Mouse (Mus musculus) hindlimb bud, embryonic 11.5 days (tissue): ENCODE results near the gene Ang.

ENCODE experiments used
- DNase-seq: peaks from one replicate; pipeline ENCODE4 v3.0.0-alpha.2; 2012; ENCODE audit warnings: low read depth, low spot score; ENCODE audit errors: extremely low spot score

Ang gene

GRCm38 (mm10) chr14:51090921-51091900 lies at the start of gene Ang, which contains the start of gene Rnase4:
Gene Ang (plus strand): TSS chr14:51091150.
Gene Rnase4 (plus strand): TSS chr14:51091077.
- DNase-seq, result no peak

- no peak for DNase-seq
These were observed 49.2 kb upstream of the Ang start, which contains the start of gene Rnase9 for GRCm38 (mm10) chr14:51041769-51042168. Gene Rnase9 (minus strand): TSS chr14:51041869.

GRCm38 (mm10) chr14:51047846-51048245 lies 43.1 kb upstream of the Ang start:
- DNase-seq, result no peak

- no peak for DNase-seq
These were observed 40.9 kb upstream of the Ang start, which contains the start of gene Rnase11 for GRCm38 (mm10) chr14:51050063-51050462. Gene Rnase11 (minus strand): TSS chr14:51050163.

GRCm38 (mm10) chr14:51051941-51052340 lies 39.0 kb upstream of the Ang start:
- DNase-seq, result no peak

- no peak for DNase-seq
These were observed 37.8 kb upstream of the Ang start for GRCm38 (mm10) chr14:51053176-51053575.

GRCm38 (mm10) chr14:51054243-51055237 lies 36.4 kb upstream of the Ang start:
- DNase-seq, result no peak

- no peak for DNase-seq
These were observed 33.5 kb upstream of the Ang start, which contains the start of gene Rnase12 for GRCm38 (mm10) chr14:51057401-51057831. Gene Rnase12 (minus strand): TSS chr14:51057661.

- no peak for DNase-seq
These were observed 30.2 kb upstream of the Ang start for GRCm38 (mm10) chr14:51060761-51061160.

- no peak for DNase-seq
These were observed 22.0 kb upstream of the Ang start for GRCm38 (mm10) chr14:51068956-51069355.

GRCm38 (mm10) chr14:51069617-51070016 lies 21.3 kb upstream of the Ang start:
- DNase-seq, result no peak

- DNase-seq, result no peak
These were observed 16.6 kb upstream of the Ang start, which contains the start of gene Olfr750 for GRCm38 (mm10) chr14:51074335-51074734. Gene Olfr750 (minus strand): TSS chr14:51074435.

GRCm38 (mm10) chr14:51079180-51079579 lies 11.8 kb upstream of the Ang start:
- no peak for DNase-seq

GRCm38 (mm10) chr14:51081035-51081434 lies 9.9 kb upstream of the Ang start:
- no peak for DNase-seq

- no peak for DNase-seq
These were observed 8.1 kb upstream of the Ang start for GRCm38 (mm10) chr14:51082599-51083581.

GRCm38 (mm10) chr14:51083805-51084204 lies 7.1 kb upstream of the Ang start:
- no peak for DNase-seq

- DNase-seq, result no peak
These were observed 5.9 kb upstream of the Ang start for GRCm38 (mm10) chr14:51085086-51085485.

GRCm38 (mm10) chr14:51085911-51086310 lies 5.0 kb upstream of the Ang start:
- no peak for DNase-seq

- DNase-seq, result no peak
These were observed 3.2 kb upstream of the Ang start for GRCm38 (mm10) chr14:51087762-51088161.
